8 mouse cellular contexts compared by ENCODE assay signal in genomic region chr8:126075400-126075799, GRCm38 (mm10).
DNase-seq lines count a peak whose midpoint lies in the region; ATAC-seq and TF ChIP-seq lines count a peak whose summit lies in the region.
"Had no signal": no experiment of that assay in that cellular context is flagged by ENCODE, and none has a peak within 500 bp of the region (broad histone marks: within the 10 kb centered on the region; RNA-seq: fewer than 3 reads in every experiment).

No protein-coding gene starts in this region.

- H3K36me3 ChIP-seq in E14TG2a.4 (ENCODE audit: insufficient read depth, low read length): no peaks in the 10 kb centered on the region
- H3K36me3 ChIP-seq in spleen, adult 2 months (ENCODE audit: control insufficient read depth, insufficient read depth, low read length): no peaks in the 10 kb centered on the region
- H3K36me3 ChIP-seq: limb, embryonic 12.5 days had no signal

- TF ChIP-seq CTCF in E14TG2a.4 (conservative IDR thresholded peaks at IDR 0.05; ENCODE audit: low read length): peak; percentile 81
- peak; percentile 88 for TF ChIP-seq CTCF in Patski (IDR thresholded peaks at IDR 0.05)
- peak; percentile 75 for TF ChIP-seq CTCF in spleen, adult 2 months (IDR thresholded peaks at IDR 0.05; ENCODE audit: extremely low read depth, insufficient read depth, insufficient read length, insufficient replicate concordance)

- CTCF ChIA-PET in Patski (lab: Charles Lee): interaction anchor here (0.9 to 4.5 kb wide), 2 partner anchors 13 to 118 kb away, joined by 3 to 32 read pairs; no protein-coding TSS in a partner anchor

- H3K9me3 ChIP-seq in E14TG2a.4 (ENCODE audit: low read length): no peaks in the 10 kb centered on the region

- peaks cover 4% of the 10 kb centered on the region; the same call in 1 of the 2 replicates for H3K4me1 ChIP-seq in E14TG2a.4 (replicated peaks; ENCODE audit: low read depth, low read length)
- no peaks in the 10 kb centered on the region for H3K4me1 ChIP-seq in spleen, adult 2 months (ENCODE audit: control insufficient read depth, insufficient read depth, insufficient read length)

- no peak for ATAC-seq in Patski
- ATAC-seq in megakaryocyte-erythroid progenitor cell, adult 5-6 weeks (replicated peaks; ENCODE audit: low FRiP score, low TSS enrichment, poor library complexity, severe bottlenecking): peak; percentile 92

- no peak for TF ChIP-seq POLR2A in spleen, adult 2 months (IDR thresholded peaks at IDR 0.05; ENCODE audit: low read depth, low read length)

- H3K27me3 ChIP-seq in E14TG2a.4 (ENCODE audit: insufficient read depth, low read length) (peaks cover 4% of the 10 kb centered on the region; the same call in 1 of the 2 replicates), Patski (peaks cover 23% of the 10 kb centered on the region)
- H3K27me3 ChIP-seq in spleen, adult 2 months (ENCODE audit: control insufficient read depth, insufficient read depth, low read length): no peaks in the 10 kb centered on the region
- H3K27me3 ChIP-seq: limb, embryonic 12.5 days had no signal

- in situ Hi-C loops in Patski (cut with MboI; ENCODE audit: low pct_unique_long_range_greater_than_20kb): loop anchor here (5.0 kb wide), 1 partner anchor 118 kb away; no protein-coding TSS in a partner anchor

- POLR2A ChIA-PET in Patski (lab: Charles Lee): interaction anchor here (0.7 kb wide), 1 partner anchor 30 kb away, joined by 3 read pairs; no protein-coding TSS in a partner anchor

- 15% methylated on average over 10 of the region's 10 CpGs for WGBS in spleen, adult 2 months

- H3K27ac ChIP-seq in spleen, adult 2 months (ENCODE audit: insufficient read depth, low read length): no peak overlapping the region
- H3K27ac ChIP-seq: limb, embryonic 12.5 days had no signal

- no peak for DNase-seq in Patski (ENCODE audit: low read depth, low spot score)
- DNase-seq in cerebellum, adult 9-11 months: peak; percentile 79
- peak; percentile 85 for DNase-seq in gastrocnemius, postnatal 10 days
- DNase-seq in layer of hippocampus, postnatal 14 days (ENCODE audit: low spot score in 2 of 2): peak; percentile 66 to 68
- peak in 1 of 2 experiments; percentile 56 for DNase-seq in spleen, adult 2 months (ENCODE audit: low read depth in 1 of 2, low spot score in 2 of 2)

- H3K4me3 ChIP-seq in E14TG2a.4 (replicated peaks; ENCODE audit: low read length): no peak overlapping the region
- no peak overlapping the region for H3K4me3 ChIP-seq in spleen, adult 2 months (ENCODE audit: extremely low read depth, insufficient read depth, insufficient read length)
- H3K4me3 ChIP-seq: limb, embryonic 12.5 days had no signal
